Mouse (Mus musculus) WW6 (cell line): ENCODE measurements around the gene Gpr183.

Experiments used
- DNase-seq: peaks from one replicate; pipeline ENCODE4 v3.0.0-alpha.2; 2013; ENCODE audit warnings: low read depth, low spot score

Gpr183 gene

DNA sequence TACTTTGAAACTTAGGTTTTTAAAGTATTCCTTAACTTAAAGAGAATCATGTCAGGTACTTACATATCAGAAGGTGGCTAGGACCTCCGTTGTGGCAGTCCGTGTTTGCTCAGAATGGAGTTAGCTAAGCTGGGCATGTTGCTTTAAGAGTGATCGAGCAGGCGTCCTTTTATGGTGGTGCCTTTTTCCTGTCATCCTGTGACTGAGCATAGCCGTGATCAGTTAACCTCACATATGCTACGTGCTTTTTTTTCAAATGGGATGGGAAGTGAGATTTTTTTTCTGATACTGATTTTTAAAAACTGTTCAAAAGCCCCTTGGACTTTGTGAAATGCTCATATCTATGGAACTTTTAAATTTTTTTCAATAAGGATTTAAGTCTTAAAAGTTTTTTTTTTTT, at the start of gene Gpr183:
Gene Gpr183 (minus strand): TSS at position 206 of the 400 bp plus-strand sequence.
- DNase-seq: no peak

DNA sequence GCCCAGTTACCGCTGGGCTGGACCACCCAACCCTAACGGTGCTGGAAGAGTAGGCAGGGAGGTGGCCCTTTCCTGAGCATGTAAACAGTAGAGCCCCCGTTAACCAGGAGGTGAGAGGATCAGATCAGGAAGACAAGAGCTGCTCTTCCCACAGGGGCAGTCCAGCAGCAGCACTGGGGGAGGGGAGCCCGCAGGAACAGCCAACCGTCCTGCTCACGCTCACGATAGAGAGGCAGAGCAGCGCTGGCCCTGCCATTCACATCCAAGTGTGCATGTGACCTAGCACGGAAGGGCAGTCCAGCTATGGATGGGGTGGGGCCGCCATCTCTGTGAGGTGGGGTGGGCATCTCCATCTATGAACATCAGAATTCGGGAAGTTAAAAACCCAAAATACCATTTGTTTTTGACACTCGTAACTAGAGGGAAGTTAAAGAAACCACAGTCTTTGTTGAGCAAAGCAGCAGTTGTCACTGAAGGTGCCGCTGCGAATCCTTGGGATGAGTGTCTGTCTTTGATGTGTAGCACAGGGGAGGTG, 48.5 kb upstream of the Gpr183 start:
- no peak for DNase-seq

DNA sequence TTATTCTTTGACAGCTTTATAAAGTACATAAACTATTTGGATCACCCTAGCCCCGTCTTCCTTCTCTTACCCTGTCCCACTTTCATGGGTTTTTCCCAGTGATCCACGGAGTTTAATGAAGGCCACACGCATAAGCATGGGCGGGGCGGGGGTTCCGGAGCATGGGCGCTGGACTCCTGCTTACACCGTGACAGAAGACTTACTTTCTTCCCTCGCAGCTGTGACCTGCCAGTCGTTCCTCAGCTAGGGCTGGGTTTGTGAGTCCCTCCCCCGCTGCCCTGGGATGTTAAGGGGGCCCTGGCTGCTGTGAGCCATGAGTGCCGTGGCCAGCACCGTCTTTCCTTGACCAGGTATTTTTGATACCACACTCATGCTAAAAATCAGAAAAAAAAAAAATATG, 47.8 kb upstream of the Gpr183 start:
- DNase-seq: no peak

DNA sequence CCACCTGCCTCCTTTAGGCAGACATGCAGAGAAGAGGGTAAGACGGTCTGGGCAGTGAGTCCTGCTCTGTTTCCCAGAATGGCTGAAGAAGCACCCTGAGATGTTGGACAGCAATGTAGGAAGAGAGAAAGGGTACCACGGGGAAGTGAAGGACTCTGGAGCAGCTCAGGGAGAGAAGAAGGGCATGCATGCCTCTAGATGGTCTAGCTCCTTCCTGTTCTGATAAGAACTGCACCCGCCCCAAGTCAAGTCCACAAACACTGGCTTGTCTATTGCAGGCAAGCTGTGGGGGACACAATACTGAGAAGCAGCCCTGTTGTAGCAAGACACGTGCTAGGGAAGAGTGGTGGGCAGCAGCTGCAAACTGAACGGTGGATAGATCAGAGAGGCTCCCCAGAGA, 47.2 kb upstream of the Gpr183 start:
- DNase-seq: no peak

DNA sequence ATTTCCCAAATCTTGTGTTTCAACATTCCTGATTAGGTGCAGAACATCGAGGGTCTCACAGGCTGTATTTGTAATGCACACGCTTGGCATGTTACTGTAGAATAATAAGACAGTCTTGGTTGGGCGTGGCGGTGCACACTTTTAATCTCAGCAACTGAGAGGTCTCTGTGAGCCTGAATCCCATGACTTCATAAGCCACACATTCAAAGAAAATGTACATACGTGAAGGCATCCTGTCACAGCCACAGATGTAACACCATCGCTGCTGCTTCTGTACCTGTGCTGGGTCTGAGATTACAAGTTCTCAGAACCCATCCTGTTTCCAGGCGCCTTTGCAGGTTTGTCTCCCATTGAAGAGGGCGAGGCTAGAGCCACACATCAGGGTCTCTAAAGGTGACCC, 46.8 kb upstream of the Gpr183 start:
- no peak for DNase-seq

DNA sequence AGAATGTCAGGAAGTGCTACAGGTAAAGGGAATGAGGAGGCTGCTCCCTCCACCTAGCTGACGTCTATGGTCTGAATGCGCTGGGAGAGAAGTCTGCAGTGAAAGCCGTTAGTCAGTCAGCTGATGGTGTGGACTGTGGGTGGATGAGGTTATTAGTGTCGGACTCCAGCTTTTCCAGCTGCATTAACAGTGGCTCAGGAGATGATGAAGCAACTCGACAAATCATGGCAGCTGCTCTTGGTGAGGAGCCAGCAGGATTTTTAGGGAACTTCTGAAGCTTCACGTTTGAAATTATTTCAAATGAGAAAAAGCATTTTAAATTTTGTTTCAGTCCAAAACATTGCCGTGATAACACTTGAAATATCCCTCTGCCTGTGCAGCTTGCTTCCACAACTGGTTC, 45.3 kb upstream of the Gpr183 start:
- DNase-seq: no peak

DNA sequence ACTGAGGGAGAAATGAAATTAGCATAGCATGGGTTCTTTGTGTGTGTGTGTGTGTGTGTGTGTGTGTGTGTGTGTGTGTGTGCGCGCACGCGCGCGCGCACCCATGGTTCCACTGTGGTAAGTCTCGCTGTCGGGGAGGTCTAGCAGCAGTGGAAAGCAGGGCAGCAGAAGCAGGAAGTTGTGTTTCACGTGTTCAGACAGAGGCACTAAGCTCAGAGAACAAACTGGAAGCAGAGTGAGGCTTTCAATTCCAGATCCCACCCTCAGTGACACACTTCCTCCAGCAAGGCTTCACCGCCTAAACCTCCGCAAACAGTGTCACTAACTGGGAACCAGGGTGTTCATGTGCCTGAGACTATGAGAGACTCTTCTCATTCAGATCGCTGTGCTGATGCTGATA, 44.5 kb upstream of the Gpr183 start:
- no peak for DNase-seq

DNA sequence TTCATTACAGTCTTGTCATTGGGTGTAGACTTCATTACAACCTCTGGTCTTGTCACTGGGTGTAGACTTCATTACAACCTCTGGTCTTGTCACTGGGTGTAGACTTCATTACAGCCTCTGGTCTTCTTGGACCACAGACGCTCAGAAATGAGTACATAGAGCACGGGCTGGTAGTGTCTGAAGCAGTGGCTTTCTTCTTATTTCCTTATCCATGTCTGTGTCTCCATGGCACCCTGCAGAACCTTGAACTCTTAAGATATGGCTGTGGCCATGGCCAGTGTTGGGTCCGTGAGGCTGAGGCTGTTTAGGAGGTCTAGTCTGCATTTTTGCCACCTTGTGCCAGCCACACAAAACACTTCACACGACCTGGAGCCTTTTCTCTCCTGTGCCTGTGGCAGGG, 43.3 kb upstream of the Gpr183 start:
- no peak for DNase-seq

DNA sequence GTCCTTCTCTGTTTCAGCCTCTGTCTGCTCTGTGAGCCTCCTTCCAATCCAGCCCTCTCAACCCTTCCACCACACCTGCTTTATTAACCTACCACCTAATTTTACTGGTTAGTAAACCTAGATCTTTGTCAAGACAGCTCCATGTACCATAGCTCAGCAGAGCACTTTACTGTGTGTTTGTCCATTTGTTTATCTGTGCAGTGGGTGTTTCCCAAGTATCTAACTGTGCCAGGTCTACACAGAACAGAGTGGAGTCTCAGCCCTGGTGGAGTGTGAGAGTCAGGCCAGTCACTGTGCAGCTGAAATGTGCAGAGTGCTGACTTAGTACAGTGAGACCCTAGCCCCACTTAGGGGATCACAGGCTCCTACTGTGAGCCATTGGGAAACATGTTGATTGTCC, 38.8 kb upstream of the Gpr183 start:
- no peak for DNase-seq

DNA sequence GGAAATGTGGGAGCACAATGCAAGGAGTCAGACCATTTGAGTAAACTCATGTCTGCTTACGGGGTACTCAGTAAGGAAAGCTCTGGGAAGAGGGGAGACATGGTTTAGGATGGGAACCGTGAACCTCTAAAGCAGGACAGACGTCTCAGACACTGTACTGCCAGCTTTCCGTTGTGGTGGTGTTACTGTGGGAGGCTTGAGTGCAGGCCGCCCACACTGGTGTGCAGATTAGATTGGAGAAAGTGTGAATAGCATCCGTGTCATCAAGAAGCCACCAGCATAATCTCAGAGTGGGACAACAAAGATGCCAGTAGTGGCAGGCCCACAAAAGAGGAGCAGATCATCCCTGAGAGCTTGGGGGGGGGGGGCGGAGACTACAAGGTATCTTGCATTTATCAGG, 37.2 kb upstream of the Gpr183 start:
- no peak for DNase-seq

DNA sequence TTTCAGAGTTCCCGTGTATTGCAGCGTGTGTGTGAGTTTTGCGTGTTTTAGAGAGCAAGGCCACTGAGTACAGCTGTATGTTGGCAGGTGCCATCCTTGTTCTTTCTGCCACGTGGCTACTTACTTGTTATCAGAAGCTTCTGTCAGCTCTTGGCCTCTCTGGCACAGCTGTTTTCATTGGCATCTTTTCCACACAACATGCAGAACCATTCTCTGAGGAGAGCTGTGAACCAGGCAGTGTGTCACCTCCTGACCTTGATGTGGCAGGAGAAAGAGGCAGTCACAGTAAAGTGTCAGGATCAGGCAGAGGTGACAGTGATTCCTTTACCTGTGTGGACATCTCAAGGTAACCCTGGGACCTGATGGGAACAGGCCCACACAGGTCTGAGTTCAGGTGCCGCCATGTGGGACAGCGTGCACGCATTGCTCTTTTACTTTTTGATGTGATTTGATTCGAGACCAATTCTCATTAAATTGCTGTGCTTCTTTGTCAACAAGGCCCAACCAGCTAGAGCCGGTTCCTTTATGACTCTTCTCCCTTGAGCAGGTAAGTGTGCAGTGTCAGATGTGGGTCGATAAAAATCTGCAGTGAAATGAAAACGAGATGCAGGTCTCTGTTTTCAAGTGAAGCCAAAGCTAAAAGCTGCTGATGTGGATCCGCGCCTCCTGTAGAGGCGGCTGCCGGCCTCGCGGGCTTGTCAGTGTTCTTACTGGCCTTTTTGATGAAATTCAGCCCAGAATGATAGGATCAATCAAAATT, 35.5 kb upstream of the Gpr183 start:
- no peak for DNase-seq

DNA sequence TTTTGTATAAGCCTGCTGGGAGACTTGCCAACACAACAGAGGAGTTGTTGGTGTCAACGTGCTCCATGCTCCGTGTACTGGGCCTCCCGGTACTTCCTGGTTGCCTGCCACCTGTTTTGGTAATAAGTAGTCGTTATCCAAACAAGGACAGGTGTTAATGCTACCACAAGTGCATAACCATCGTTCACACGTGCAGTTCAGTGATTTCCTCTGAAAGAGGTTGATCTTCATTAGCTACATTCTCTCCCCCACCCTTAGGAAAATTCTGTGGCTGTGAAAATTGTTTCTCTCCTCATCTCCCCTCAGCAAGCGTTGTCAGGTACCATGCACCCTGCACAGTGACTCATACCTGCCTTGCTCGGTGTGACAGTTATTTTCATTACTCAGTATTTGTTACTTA, 34.5 kb upstream of the Gpr183 start:
- no peak for DNase-seq

DNA sequence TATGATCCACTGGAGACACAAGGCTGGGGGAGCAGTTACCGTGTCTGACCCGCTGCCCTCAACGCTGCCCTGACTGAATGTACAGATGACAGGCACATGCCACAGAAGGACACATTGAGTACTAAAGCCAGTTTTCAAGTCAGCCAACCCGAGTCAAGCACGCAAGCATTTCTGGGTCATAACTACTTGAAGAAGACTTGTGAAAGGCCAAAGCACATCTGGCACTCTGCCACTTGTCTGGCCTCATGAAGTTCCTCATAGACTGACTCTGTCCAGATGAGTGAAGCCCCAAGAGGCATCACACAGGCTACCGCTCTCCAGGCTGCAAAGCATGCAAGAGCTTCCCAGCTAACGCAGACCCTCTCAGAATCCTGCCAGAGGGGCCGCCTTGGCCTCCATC, 31.8 kb upstream of the Gpr183 start:
- no peak for DNase-seq

DNA sequence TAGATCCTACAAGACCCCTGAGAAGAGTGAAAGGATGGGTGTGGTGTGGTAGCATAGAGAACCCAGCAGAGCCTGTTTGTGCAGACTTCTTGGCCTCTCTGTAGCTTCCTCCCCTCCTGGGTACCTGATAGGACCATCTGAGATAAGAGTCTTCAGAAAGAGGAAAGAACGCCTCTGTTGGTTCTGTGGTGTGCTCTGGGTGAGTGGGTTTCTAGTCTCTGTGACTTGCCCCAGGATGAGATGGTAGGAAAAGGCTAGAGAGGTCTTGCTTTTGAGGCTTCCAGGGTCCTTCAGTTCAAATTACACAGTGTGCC, 30.5 kb upstream of the Gpr183 start:
- DNase-seq: no peak

DNA sequence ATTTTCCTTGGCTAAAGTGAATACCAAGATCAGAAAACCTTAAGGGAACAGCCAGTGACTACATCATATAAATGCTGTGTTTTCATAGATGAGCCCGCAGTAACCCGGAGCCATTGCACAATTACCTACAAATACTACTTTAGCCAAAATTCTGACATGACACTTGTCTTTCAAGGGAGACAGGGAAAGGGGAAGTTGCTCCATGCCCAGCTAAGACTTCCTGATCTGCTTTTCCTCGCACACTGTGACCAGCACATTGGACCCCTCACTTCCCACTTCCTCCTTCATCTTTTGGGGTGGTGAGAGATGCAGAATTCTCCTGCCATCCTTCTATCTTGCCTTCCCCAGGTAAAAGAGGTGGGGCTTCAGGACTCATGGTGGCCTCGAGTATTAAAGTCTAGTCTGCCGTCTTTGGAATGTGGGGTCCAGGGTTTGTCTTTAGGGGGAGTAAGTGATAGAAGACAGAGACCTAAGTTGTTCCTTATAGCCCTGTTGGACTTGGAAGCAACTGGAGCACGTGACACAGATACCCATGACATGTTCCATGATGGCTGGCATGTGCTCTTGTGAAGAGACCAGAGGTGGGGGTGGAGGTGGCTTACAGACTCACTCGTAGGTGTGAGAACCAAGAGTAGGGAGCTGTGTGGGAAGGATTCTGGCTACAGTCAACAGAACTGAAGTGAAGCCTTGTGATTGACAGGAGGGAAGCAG, 30.0 kb upstream of the Gpr183 start:
- no peak for DNase-seq

DNA sequence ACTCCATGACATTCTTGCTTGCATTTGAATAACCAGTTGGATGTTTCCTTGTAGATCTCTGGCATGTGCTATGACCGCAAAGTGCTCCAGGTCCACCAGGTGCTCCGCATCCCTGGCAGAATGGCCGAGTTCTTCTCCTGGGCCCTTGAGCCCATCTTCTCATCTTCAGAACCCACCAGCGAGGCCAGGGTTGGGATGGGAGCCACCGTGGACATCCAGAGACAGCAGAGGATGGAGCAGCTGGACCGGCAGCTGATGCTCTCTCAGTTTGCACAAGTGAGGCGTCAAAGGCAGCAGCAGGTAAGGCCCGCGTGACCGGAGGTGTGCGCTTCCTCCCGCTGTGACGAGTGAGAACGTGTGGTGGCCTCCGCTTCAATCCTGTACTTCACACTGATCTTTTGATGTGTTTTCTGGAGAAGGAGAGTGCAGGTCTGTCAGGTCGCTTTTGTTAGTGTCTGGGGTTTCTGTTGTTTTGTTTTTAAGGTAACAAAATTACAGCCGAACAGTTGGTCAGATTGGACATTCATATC, 29.2 kb upstream of the Gpr183 start:
- DNase-seq: no peak

DNA sequence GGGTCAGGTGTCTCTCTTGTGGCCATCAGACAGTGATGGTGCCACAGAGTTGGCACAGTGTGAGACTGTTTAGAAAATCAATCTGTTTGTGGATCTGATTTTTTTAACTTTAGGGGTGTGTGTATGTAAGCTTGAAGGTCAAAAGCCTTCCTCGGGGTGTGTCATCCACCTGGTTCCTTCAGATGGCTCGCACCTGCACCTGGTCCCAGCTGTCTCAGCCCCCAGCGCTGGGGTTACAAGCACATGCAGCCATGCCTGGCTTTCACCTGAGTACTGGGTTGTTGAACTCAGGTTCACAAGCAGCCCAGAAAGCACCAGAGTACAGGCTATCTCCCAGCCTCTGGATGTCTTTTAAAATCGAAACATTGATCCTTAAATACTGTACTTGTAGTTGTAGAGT, 28.6 kb upstream of the Gpr183 start:
- no peak for DNase-seq

DNA sequence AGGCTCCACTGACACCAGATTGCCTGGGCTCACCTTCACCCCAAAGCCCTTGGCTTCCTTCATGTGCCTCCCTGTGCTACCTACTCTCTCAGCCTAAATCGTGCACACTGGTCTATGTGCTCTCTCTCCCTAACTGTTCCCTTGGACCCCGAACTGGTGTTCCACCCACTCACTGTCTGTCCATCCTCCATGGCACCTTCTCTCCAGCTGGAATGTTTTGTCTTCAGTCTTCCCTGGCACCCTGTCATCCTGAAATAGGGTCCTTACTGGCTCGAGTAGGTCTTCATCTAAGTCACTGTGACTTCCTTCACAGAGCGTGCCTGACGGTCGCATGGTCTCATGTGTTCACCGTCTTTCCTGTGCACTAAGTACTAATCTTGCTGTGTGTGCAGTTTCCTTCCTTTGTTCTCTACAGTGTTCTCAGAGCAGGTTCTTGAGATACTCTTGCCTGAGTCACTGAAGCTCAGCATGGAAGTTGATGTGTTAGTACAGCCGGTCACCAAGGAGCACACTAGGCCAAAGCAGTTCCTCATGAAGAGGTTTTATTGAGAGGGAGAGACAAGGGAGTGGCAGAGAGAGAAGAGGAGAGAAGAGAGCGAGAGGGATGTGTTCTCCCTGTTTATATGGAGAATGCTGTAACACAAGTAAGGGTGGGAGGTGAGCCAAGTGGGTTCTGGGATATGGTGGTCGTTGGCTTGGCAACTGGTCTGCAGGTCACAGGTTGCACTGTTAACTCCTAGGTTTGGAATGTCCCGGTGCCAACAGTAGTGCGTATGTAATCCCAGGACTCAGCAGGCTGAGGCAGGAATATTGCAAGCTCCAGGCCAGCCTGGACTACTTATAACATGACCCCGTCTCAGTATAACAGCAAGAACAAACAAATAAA, 27.6 kb upstream of the Gpr183 start:
- no peak for DNase-seq

DNA sequence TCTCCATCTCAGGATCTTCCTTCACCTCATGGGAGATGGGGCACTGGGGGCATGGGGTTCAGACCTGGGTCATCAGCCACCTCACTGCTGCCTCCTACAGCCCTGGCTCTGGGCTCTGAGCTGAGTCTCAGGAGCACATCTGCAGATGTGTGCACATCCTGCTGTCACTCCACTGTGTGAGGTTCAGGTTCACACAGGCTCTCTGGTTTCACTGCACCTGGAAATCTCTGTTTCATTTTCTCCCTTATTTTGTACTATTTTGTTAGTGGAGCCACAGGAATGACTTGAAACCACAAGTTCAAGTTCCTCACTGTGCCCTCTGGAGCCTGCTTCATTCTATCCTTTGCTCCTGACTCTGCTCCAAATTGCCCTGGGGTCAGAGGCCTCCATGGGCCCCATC, 26.9 kb upstream of the Gpr183 start:
- no peak for DNase-seq

DNA sequence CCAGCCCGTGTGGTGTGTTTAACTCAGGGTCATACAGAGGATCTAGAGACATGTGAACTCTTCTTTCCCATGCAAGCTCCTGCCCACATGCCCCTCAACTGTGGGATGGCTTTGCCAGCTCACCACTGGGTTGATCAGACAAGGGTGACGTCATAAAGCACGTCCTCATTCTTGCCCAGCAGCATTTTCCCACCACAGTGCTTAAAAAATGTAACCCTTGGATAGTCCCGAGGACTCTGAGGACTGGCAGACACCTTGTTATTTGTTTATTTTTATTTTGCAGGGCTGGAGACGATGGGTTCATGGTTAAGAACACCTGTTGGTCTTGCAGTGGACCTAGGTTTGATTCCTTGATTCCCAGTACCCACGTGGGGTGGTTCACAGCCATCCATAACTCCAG, 25.9 kb upstream of the Gpr183 start:
- DNase-seq: no peak

DNA sequence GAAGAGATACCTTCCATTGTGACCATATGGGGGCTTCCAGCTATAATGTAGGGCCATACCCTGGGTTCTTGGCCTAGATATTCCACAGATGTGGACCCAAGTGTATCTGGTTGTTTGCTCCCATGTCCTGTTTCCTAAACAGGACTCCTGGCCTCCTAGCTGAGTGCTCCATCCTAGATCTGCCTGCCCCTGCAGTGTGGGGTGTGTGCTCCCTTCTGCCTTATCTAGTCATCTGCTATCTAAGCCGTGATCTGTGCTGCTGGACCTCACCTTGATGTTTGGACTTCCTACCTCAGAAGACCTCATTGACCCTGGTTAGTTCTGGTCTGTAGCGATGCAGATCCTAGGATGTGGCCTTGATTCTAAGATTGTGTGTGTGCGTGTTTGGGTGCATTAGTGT, 24.9 kb upstream of the Gpr183 start:
- no peak for DNase-seq

DNA sequence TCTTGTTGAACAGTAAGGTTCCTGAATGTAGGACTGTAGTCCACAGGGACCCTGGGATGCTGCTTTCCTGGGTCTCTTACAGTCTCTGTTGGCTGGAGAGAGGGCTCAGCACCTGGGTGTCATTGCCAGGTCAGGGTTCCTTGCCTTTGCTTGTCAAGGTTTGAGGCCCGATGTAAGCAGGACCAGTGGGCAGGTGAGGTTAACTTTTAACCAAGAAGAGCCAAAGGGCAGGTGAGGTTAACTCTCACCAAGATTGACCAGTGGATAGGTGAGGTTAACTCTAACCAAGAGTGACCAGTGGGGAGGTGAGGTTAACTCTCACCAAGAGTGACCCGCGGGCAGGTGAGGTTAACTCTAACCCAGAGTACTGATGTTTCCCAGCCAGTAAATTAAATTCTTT, 24.3 kb upstream of the Gpr183 start:
- DNase-seq: no peak
